Mouse (Mus musculus): ENCODE results near the gene Slamf1.
"Not testable (repeated sequence)": the region's sequence is repeated elsewhere in the genome, so short reads cannot be mapped to it uniquely, and the experiment has no call there.

Gene Slamf1

DNA sequence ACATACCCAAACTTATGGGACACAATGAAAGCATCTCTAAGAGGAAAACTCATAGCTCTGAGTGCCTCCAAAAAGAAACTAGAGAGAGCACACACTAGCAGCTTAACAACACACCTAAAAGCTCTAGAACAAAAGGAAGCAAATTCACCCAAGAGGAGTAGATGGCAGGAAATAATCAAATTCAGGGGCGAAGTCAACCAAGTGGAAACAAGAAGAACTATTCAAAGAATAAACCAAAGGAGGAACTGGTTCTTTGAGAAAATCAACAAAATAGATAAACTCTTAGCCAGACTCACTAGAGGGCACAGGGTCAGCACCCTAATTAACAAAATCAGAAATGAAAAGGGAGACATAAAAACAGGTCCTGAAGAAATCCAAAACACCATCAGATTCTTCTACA is 44.1 kb downstream of the Slamf1 start:
- DNase-seq = not testable (repeated sequence)

DNA sequence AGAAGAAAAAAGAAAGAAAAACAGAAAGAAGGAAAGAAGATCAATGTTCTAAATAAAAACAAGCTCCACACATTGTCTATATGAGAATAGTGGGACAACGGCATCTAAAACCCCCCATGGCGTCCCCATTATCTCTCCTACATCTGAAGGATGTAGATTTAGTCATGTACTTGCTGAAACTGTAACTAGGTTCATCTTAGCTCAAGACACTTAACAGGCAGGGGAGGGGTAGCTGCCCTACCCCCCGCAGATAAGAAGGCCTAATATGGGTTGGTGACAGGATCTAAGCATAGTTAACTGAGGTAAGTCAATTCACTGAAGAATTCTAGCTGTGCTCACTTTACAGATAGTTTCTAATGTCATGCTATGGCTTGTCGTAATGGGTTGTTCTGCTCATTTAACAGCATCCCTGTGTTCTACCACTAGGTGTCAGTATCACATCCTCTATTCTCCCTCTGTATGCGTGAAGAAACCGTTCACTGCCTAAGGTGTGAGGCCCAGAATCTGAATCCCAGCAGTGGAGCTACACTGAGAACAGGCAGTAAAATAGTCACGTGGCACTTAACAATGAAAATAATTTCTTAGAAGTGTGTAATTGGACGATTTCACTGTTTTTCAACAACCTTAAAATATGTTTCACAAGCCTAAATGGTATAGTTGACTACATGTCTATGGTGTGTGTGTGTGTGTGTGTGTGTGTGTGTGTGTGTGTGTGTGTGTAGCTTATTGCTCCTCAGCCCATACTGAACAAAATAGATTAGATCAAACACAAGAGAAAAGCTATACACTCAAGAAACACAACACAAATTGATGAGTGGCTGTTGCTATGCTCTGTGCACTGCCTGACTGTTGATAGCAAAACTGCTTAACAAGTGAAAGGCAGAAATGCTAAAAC is 48.9 kb downstream of the Slamf1 start:
- peak; percentile 35 for DNase-seq

DNA sequence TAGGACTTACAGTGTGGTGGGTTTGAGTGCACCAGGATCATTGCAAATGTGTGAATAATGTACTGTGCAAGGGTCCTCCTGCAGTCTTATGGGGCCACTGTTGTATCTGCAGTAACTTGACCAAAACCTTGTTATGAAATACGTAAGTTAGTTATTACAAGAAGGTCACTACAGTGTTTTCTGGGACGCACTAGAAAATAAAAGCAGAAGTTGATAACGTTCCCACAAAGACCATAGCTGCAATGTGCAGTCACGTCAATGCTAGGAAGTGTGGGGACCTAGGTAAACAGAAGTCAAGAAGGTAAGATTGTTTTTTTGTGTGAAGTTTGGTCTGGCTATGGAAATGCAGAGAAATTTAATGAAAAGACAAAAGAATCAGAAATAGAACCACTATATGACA is 50.1 kb downstream of the Slamf1 start:
- DNase-seq = no peak

DNA sequence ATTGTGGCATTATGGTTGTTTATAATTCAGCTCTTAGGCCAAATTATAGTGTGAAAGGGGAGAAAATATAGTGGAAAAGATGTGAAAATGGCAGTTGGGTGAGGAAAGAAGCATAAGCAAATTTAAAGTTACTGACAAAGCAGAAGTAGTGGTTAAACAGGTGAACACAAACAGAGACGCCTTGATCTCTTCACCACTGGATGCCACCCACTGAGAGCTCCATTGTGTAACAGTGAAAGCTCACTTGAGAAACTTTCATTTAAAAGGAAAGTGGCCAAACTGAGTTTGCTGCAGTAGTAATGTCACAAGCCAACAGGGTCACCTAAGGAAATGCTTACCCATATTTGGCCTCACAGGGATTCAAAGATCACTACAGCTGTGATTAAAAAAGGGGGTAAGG is 54.4 kb downstream of the Slamf1 start:
- no peak for DNase-seq

DNA sequence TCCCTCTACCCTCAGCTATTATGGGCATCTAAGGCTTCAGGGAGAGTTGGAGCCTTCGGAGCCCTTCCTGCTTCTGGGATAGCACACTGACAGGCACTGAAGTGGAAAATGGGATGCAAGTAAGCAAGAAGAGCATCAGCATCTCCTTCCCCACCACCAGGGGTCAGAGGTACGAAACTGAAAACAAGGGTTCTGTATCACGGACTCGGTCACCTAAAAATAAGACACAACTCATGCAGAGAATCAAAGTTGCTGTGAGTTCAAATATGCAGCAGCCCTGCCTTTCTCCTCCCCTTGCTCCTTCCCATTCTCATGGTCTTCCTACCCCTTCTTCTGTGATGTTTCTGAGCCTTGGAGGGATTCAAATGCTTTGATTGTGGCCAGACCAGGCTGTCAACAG is 58.5 kb downstream of the Slamf1 start:
- no peak for DNase-seq

DNA sequence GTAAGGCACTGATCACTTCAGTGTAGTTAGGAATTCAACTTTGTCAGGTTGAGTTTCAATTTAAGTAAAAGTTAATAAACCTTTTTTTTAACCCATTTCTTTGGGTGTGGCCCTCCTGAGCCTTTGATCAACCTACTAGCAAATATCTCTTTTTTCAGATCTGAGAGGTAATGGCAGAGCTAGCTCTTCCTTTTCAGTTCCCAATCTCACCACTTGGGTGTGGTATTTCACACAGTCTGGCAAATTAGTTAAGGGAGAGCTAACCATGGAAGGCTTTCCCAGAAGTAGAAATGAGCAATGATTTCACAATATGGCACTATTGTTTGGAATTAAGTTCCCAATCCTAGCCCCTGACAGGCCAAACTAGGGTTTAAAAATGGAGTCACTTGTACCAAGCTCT is 59.2 kb downstream of the Slamf1 start:
- no peak for DNase-seq

DNA sequence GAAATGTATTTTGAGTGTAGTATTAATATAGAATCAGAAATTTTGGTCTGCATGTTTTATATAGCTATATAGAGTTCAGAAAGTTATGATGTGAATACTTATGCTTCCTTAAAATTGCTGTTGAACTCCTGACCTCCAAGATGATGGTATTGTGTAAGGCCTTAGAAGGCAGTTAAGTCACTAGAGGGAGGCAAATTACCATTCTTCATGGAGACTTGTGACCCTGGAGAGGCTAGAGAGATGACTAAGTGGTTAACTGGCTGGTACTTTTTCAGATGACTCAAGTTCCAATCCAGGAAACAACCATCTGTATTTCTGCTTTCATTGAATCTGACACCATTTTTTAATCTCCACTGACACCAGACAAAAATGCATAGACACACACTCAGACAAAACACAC is 60.7 kb downstream of the Slamf1 start:
- DNase-seq = no peak

DNA sequence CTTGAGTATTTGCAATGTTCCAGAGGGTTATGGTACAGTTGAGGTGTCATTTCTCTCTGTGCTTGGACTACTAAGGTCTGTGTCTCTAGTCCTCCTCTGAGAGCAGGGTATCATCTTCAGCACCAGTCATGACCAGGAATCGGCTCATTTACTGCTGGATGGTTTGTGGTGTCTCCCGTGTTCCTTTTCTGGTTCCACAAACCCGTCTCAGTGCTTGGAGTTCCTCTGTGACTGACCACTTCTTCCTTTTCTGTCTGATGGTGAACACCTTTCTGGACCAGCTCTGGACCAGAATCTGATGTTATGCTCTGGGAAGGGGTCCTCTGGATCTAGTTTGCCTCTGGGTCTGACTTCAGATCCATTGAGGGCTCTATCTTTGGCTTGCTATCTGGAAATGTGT is 72.6 kb downstream of the Slamf1 start, which contains the start of gene Cd84:
Gene Cd84, plus strand, starts transcription at position 210 of the 400 bp plus-strand sequence.
- no peak for DNase-seq

DNA sequence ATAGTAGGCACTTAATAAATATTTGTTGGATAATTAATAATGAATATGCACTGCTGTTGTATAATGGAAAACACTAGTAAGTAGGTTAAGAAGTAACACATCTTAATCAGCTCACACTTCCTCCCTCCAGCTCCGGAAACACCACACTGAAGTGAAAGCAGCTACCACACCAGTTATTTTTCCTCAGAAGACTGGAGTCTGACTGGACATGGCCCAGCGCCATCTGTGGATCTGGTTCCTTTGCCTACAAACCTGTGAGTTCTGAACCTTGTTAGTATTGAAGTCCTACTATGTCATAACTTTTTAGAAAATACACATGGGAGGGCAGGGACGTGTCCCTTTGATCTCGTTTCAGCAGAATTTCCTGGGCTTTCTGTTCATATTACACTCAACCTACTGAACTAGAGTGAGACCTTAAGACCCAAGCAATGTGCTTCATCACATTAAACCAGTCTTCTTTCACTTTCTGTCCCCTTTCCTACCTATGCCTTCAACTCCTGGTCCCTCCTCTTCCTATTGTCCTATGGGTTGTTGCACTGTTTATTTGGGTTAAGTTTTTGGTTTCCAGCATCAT is 73.6 kb downstream of the Slamf1 start:
- DNase-seq = no peak

DNA sequence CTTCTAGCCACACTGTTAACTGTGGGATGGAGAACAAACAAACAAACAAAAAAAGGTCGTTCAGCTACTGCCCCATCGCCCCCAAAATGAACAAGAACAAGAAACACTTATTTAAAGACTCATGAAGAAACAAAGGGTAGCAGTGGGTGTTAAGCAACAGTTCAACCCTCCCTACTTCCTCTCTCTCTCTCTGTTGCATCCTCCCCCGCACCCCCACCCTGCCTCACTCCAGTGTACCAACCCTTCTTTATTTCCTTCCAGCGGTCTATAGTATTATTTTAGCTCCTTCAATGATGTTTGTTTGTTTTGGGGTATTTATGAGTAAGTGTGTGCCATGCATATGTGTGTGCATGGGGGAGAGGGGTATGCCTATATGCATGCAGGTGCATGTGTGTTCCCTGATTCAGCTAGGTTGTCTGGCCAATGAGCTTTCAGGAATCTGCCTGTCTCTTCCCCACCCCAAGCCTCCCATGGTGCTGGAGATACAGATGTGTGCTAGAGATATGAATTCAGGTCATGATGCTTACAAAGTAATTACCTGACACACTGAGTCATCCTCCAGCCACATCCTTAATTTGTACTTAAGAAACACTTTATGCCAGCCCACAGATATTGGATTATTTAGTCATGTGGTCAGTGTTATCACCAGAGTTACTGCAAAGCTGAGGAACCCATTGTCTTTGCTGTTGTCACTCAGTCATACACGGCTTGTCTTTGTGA is 78.3 kb downstream of the Slamf1 start:
- no peak for DNase-seq

DNA sequence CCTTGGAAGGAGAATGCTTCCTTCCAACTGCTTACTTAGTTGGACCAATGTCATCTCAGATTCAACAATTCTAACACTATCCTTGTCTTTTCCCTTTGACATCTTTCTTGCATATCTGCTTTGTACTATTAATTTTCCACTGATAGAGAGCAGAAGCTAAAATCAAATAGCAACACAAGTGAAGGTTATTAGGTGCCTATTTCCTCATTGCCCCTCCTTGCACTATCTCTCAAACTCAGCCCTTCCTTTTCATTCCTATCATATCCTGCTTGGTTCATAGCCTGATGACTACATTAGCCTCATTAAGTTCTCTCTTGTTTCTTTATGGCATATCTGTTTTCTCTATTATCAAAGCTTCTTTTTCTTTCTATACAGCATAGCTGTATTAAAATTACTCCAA is 81.3 kb downstream of the Slamf1 start:
- no peak for DNase-seq

DNA sequence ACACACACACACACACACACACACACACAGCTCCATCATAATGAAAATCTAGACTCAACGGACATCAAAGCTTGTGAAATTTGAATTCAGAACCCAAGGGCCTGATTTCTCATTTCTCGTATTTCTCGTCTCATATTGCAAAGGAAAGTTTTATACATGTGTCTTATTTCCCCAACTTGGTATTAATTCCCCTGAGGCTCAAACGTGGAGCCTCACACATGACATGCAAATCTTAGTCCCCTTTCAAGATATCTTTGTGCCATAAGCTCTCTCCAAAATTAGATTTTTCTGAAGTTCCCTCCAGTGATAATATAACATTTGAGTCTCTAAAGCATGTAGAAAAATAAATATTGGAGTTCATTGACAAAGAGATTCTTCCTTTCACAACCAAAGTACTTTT is 81.8 kb downstream of the Slamf1 start:
- DNase-seq = no peak

DNA sequence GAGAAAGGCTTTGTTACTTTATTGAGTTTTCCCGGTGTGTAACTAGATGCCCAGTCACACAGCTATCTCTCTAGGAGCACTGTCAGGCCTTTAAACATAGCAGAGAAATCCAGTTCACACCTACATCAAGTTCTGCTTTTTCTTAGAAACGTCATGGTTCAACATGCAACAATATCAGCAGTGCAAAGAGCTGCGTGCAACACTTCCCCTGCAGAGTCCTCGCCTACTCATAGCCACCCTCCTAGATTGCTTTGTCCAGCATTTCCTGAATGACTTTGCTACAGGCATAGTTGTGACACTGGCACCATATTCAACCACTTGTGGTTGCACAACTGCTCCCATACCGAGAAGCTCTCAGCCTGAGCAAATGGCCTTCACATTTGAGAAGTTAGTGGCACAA is 82.5 kb downstream of the Slamf1 start:
- DNase-seq = no peak
